In the genomic region with DNA sequence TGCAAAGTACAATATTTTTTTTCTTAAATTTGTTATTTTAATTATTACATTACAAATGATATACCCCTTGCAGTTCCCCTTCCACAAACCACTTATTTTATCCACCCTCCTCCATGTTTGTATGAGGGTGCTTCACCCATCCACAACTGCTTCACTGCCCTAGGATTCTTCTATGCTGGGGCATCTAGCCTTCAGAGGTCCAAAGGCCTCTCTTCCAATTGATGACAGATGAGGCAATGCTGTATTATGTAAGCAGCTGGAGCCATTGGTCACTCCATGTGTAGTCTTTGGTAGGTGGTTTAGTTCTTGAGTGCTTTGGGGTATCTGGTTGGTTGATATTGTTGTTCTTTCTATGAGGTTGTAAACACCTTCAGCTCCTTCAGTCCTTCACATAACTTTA, we compare ENCODE assay signal across 16 mouse cellular contexts. TPM values are rescaled to one million over a fixed set of nuclear protein-coding genes. Genes with fewer than 3 reads are reported as not detected.
DNase-seq lines count a peak whose midpoint lies in the region; ATAC-seq and TF ChIP-seq lines count a peak whose summit lies in the region.
"Had no signal": no experiment of that assay in that cellular context is flagged by ENCODE, and none has a peak within 500 bp of the region (broad histone marks: within the 10 kb centered on the region; RNA-seq: fewer than 3 reads in every experiment).

No protein-coding gene starts in this region.

- no peak overlapping the region for H3K4me3 ChIP-seq in heart, embryonic 12.5 days
- H3K4me3 ChIP-seq in liver, embryonic 12.5 days: no peak overlapping the region
- no peak overlapping the region for H3K4me3 ChIP-seq in liver, postnatal 0 days (ENCODE audit: low read depth, low read length)
- H3K4me3 ChIP-seq in embryonic facial prominence, embryonic 12.5 days: no peak overlapping the region
- no peak overlapping the region for H3K4me3 ChIP-seq in limb, embryonic 12.5 days (replicated peaks)

- DNase-seq in heart, adult 9 months (ENCODE audit: low spot score in 2 of 2): no peak
- no peak for DNase-seq in liver, postnatal 0 days
- DNase-seq in spleen, postnatal 14 days (ENCODE audit: low spot score in 2 of 2): no peak
- DNase-seq: adrenal gland, adult 8-10 months; B cell, adult 2 months; cerebellum, postnatal 14 days; gastrocnemius, postnatal 14 days; heart, postnatal 36 days; left cerebral cortex, postnatal 4 days; lung, adult 2 months had no signal

- H3K9me3 ChIP-seq in heart, embryonic 12.5 days (replicated peaks): peaks cover 19% of the 10 kb centered on the region
- peaks cover 36% of the 10 kb centered on the region for H3K9me3 ChIP-seq in liver, embryonic 12.5 days (replicated peaks)
- peaks cover 47% of the 10 kb centered on the region for H3K9me3 ChIP-seq in liver, postnatal 0 days (ENCODE audit: low read length)
- peaks cover 50% of the 10 kb centered on the region for H3K9me3 ChIP-seq in embryonic facial prominence, embryonic 12.5 days
- peaks cover 55% of the 10 kb centered on the region for H3K9me3 ChIP-seq in limb, embryonic 12.5 days

- no peak overlapping the region for H3K4me2 ChIP-seq in heart, embryonic 12.5 days
- no peak overlapping the region for H3K4me2 ChIP-seq in liver, embryonic 12.5 days
- no peak overlapping the region for H3K4me2 ChIP-seq in liver, postnatal 0 days (ENCODE audit: low read depth, low read length)
- H3K4me2 ChIP-seq in embryonic facial prominence, embryonic 12.5 days (replicated peaks): no peak overlapping the region
- no peak overlapping the region for H3K4me2 ChIP-seq in limb, embryonic 12.5 days

- no peaks in the 10 kb centered on the region for H3K4me1 ChIP-seq in heart, embryonic 12.5 days (replicated peaks)
- H3K4me1 ChIP-seq in liver, embryonic 12.5 days: no peaks in the 10 kb centered on the region
- no peaks in the 10 kb centered on the region for H3K4me1 ChIP-seq in liver, postnatal 0 days (ENCODE audit: insufficient read depth)
- no peaks in the 10 kb centered on the region for H3K4me1 ChIP-seq in embryonic facial prominence, embryonic 12.5 days
- no peaks in the 10 kb centered on the region for H3K4me1 ChIP-seq in limb, embryonic 12.5 days (replicated peaks)

- peak; percentile 43; the same call in 1 of the 2 replicates for ATAC-seq in heart, embryonic 12.5 days (ENCODE audit: insufficient number of reproducible peaks, low FRiP score)
- ATAC-seq in liver, embryonic 12.5 days: peak; percentile 52; the same call in 1 of the 2 replicates
- ATAC-seq in liver, postnatal 0 days: no peak; the same call in 1 of the 2 replicates
- ATAC-seq in embryonic facial prominence, embryonic 12.5 days (ENCODE audit: insufficient number of reproducible peaks, insufficient read depth, low FRiP score, low TSS enrichment): peak; percentile 60; the same call in 1 of the 2 replicates
- ATAC-seq in limb, embryonic 12.5 days (ENCODE audit: insufficient number of reproducible peaks, insufficient read depth, low FRiP score, low TSS enrichment, low read depth): peak; percentile 26; the same call in 1 of the 2 replicates
- ATAC-seq: intestine, embryonic 16.5 days had no signal

- no peak for TF ChIP-seq EP300 in liver, postnatal 0 days (IDR thresholded peaks at IDR 0.05; ENCODE audit: low read depth)

- no peaks in the 10 kb centered on the region for H3K27me3 ChIP-seq in heart, embryonic 12.5 days (replicated peaks)
- H3K27me3 ChIP-seq in liver, embryonic 12.5 days (replicated peaks): no peaks in the 10 kb centered on the region
- H3K27me3 ChIP-seq in liver, postnatal 0 days (ENCODE audit: insufficient read depth, low read length): no peaks in the 10 kb centered on the region
- H3K27me3 ChIP-seq in embryonic facial prominence, embryonic 12.5 days: no peaks in the 10 kb centered on the region
- no peaks in the 10 kb centered on the region for H3K27me3 ChIP-seq in limb, embryonic 12.5 days

- H3K9ac ChIP-seq in heart, embryonic 12.5 days: no peak overlapping the region
- H3K9ac ChIP-seq in liver, embryonic 12.5 days: no peak overlapping the region
- H3K9ac ChIP-seq in liver, postnatal 0 days (replicated peaks): no peak overlapping the region
- no peak overlapping the region for H3K9ac ChIP-seq in embryonic facial prominence, embryonic 12.5 days
- H3K9ac ChIP-seq in limb, embryonic 12.5 days (replicated peaks): no peak overlapping the region

- TF ChIP-seq CTCF in liver, postnatal 0 days (IDR thresholded peaks at IDR 0.05; ENCODE audit: low read depth): no peak

- no peak overlapping the region for H3K27ac ChIP-seq in heart, embryonic 12.5 days (ENCODE audit: poor library complexity, severe bottlenecking)
- no peak overlapping the region for H3K27ac ChIP-seq in liver, embryonic 12.5 days
- no peak overlapping the region for H3K27ac ChIP-seq in liver, postnatal 0 days (ENCODE audit: low read depth)
- no peak overlapping the region for H3K27ac ChIP-seq in embryonic facial prominence, embryonic 12.5 days
- no peak overlapping the region for H3K27ac ChIP-seq in limb, embryonic 12.5 days
- H3K27ac ChIP-seq: macrophage had no signal

- H3K36me3 ChIP-seq in heart, embryonic 12.5 days: no peaks in the 10 kb centered on the region
- H3K36me3 ChIP-seq in liver, embryonic 12.5 days: no peaks in the 10 kb centered on the region
- no peaks in the 10 kb centered on the region for H3K36me3 ChIP-seq in liver, postnatal 0 days (replicated peaks; ENCODE audit: insufficient read depth, low read length)
- H3K36me3 ChIP-seq in embryonic facial prominence, embryonic 12.5 days: no peaks in the 10 kb centered on the region
- no peaks in the 10 kb centered on the region for H3K36me3 ChIP-seq in limb, embryonic 12.5 days

RNA-seq across cellular contexts. Expression of a gene that starts 34.1 kb away (rescaled TPM):
- 0.13 TPM in 1 of 2 replicates, not detected in the other for polyA plus RNA-seq in heart, embryonic 12.5 days (2016; fragmentation: Nextera tagmentation; extraction: Ambion mirVana)
- 0.15 and 0.17 TPM in 2 replicates for polyA plus RNA-seq in liver, embryonic 12.5 days (2016; fragmentation: Nextera tagmentation; extraction: Ambion mirVana)
- polyA plus RNA-seq in liver, postnatal 0 days (2015; fragmentation: Nextera tagmentation; extraction: Ambion mirVana): not detected in 2 replicates
- 0.06 and 0.14 TPM in 2 replicates for polyA plus RNA-seq in embryonic facial prominence, embryonic 12.5 days (2016; fragmentation: Nextera tagmentation; extraction: Ambion mirVana)
- polyA plus RNA-seq in limb, embryonic 12.5 days (2016; fragmentation: Nextera tagmentation; extraction: Ambion mirVana): 0.06 and 0.14 TPM in 2 replicates
- polyA plus RNA-seq: intestine, embryonic 16.5 days; lung, adult 2 months had no signal
